Mouse (Mus musculus) megakaryocyte, embryonic 14.5 days (primary cell): ENCODE data around the gene Gm10053. TPM values are rescaled to one million over a fixed set of nuclear protein-coding genes. Genes with fewer than 3 reads are reported as not detected.
"Not testable (repeated sequence)": the region's sequence is repeated elsewhere in the genome, so short reads cannot be mapped to it uniquely, and the experiment has no call there.

Experiments
- H3K27me3 ChIP-seq: replicated peaks from 2 replicates; pipeline ENCODE3; 2012; ENCODE audit warnings: inconsistent platforms
- H3K36me3 ChIP-seq: replicated peaks from 2 replicates; pipeline ENCODE3; 2012; ENCODE audit warnings: low read length, inconsistent platforms, mixed read lengths
- H3K4me1 ChIP-seq: 2 replicates; pipeline ENCODE4 v1.6.1; 2012; ENCODE audit warnings: inconsistent platforms
- H3K4me3 ChIP-seq: replicated peaks from 2 replicates; pipeline ENCODE3; 2012; ENCODE audit warnings: moderate library complexity, mild to moderate bottlenecking, inconsistent platforms
- H3K9me3 ChIP-seq: 2 replicates; pipeline ENCODE4 v1.6.1; 2012; ENCODE audit warnings: inconsistent platforms
- FLI1 ChIP-seq: IDR thresholded peaks from 2 replicates; pipeline ENCODE4 v1.6.1; 2012; ENCODE audit warnings: low read length, inconsistent platforms, mixed read lengths
- GATA1 ChIP-seq: IDR thresholded peaks from 3 replicates; pipeline ENCODE4 v1.6.1; 2012; ENCODE audit warnings: mixed read lengths, low read length, inconsistent platforms, borderline replicate concordance
- polyA plus RNA-seq: library from polyadenylated mRNA; stranded (reverse); fragments of >175 nt; gene quantifications from 2 replicates; pipeline ENCODE4 v1.2.3, GENCODE M21; 2012; ENCODE audit warnings: low replicate concordance; ENCODE audit not compliant: insufficient read depth

Gm10053 gene
- 0.23 TPM in 1 of 2 replicates, not detected in the other for polyA plus RNA-seq

GRCm38 (mm10) chr19:24875129-24875870, at the start of gene Gm10053:
Gene Gm10053 (plus strand): TSS chr19:24875686.
- not testable (repeated sequence) for H3K9me3 ChIP-seq, H3K4me1 ChIP-seq, H3K36me3 ChIP-seq, H3K4me3 ChIP-seq
- H3K27me3 ChIP-seq = peaks cover 25% of the 10 kb centered on the region

- H3K4me3 ChIP-seq = no peak overlapping the region
- H3K4me1 ChIP-seq = no peaks in the 10 kb centered on the region
- no peaks in the 10 kb centered on the region for H3K9me3 ChIP-seq
- peaks cover 17% of the 10 kb centered on the region for H3K27me3 ChIP-seq
- TF ChIP-seq GATA1 (no peak), FLI1 (no peak)
- no peaks in the 10 kb centered on the region for H3K36me3 ChIP-seq
These were observed 33.4 kb upstream of the Gm10053 start for GRCm38 (mm10) chr19:24842080-24842479.

- Histone ChIP-seq H3K27me3 (peaks cover 20% of the 10 kb centered on the region), H3K9me3 (no peaks in the 10 kb centered on the region), H3K4me3 (no peak overlapping the region), H3K4me1 (no peaks in the 10 kb centered on the region), H3K36me3 (no peaks in the 10 kb centered on the region)
- TF ChIP-seq FLI1 = no peak
- no peak for TF ChIP-seq GATA1
These were observed 30.4 kb upstream of the Gm10053 start for GRCm38 (mm10) chr19:24845007-24845546.

GRCm38 (mm10) chr19:24848345-24848744, 27.1 kb upstream of the Gm10053 start:
- Histone ChIP-seq H3K4me3 (no peak overlapping the region), H3K36me3 (no peaks in the 10 kb centered on the region)

GRCm38 (mm10) chr19:24848844-24849243, 26.6 kb upstream of the Gm10053 start:
- Histone ChIP-seq H3K4me1 (no peaks in the 10 kb centered on the region), H3K4me3 (no peak overlapping the region), H3K27me3 (peaks cover 17% of the 10 kb centered on the region), H3K9me3 (no peaks in the 10 kb centered on the region), H3K36me3 (no peaks in the 10 kb centered on the region)
- TF ChIP-seq FLI1 (no peak), GATA1 (no peak)

More at GRCm38 (mm10) chr19:24848345-24848744, 27.1 kb upstream of the Gm10053 start:
- Histone ChIP-seq H3K9me3 (no peaks in the 10 kb centered on the region), H3K4me1 (no peaks in the 10 kb centered on the region), H3K27me3 (peaks cover 17% of the 10 kb centered on the region)
- no peak for TF ChIP-seq GATA1
- no peak for TF ChIP-seq FLI1

- H3K4me3 ChIP-seq = no peak overlapping the region
- H3K27me3 ChIP-seq = peaks cover 11% of the 10 kb centered on the region
- TF ChIP-seq FLI1 (no peak), GATA1 (no peak)
- no peaks in the 10 kb centered on the region for H3K9me3 ChIP-seq
- no peaks in the 10 kb centered on the region for H3K4me1 ChIP-seq
- H3K36me3 ChIP-seq = no peaks in the 10 kb centered on the region
These were observed 23.8 kb upstream of the Gm10053 start for GRCm38 (mm10) chr19:24851456-24852315.

GRCm38 (mm10) chr19:24861276-24861611, 14.2 kb upstream of the Gm10053 start:
- TF ChIP-seq FLI1 (no peak), GATA1 (no peak)
- Histone ChIP-seq H3K27me3 (peaks cover 43% of the 10 kb centered on the region), H3K36me3 (no peaks in the 10 kb centered on the region), H3K4me1 (peaks cover 9% of the 10 kb centered on the region), H3K4me3 (peak overlapping the region; percentile 81), H3K9me3 (0 out of 2 replicates have a peak, but pooled peaks cover 3% of the 10 kb centered on the region)

- no peak for TF ChIP-seq FLI1
- no peak for TF ChIP-seq GATA1
These were observed 13.7 kb upstream of the Gm10053 start, which contains the start of gene Pgm5 for GRCm38 (mm10) chr19:24861612-24862451. Gene Pgm5 (minus strand): TSS chr19:24861855.

GRCm38 (mm10) chr19:24865436-24865835, 10.1 kb upstream of the Gm10053 start:
- H3K27me3 ChIP-seq = peaks cover 63% of the 10 kb centered on the region
- no peaks in the 10 kb centered on the region for H3K36me3 ChIP-seq
- 0 out of 2 replicates have a peak, but pooled peaks cover 3% of the 10 kb centered on the region for H3K9me3 ChIP-seq
- peaks cover 9% of the 10 kb centered on the region for H3K4me1 ChIP-seq
- TF ChIP-seq FLI1 = no peak
- no peak for TF ChIP-seq GATA1
- no peak overlapping the region for H3K4me3 ChIP-seq

More at GRCm38 (mm10) chr19:24861612-24862451, 13.7 kb upstream of the Gm10053 start, which contains the start of gene Pgm5:
- Histone ChIP-seq H3K36me3 (no peaks in the 10 kb centered on the region), H3K4me1 (peaks cover 9% of the 10 kb centered on the region), H3K9me3 (0 out of 2 replicates have a peak, but pooled peaks cover 3% of the 10 kb centered on the region), H3K4me3 (peak within 1 kb of the TSS; percentile 81), H3K27me3 (peaks cover 47% of the 10 kb centered on the region)
